21 mouse cellular contexts compared by ENCODE assay signal in the genomic region with DNA sequence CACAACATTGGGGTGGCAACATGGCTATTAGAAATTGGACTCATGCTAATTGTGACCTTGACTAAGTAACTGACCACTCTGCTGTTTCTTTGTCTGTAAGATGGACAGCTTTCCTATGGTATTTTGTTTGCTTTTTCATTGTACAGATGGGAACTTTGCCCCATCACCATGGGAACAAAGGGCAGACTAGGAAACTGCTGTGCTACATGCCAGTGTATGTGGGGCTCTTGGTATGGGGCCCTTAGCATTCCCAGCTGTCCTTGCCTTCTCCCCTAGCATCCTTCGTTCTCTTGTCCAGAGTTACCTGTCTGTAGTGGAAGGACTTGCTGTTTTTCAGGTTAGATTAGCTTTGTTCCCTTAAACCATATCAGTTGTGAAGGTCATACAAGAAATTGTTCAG. TPM values are rescaled to one million over a fixed set of nuclear protein-coding genes. Genes with fewer than 3 reads are reported as not detected.
DNase-seq lines count a peak whose midpoint lies in the region; ATAC-seq lines count a peak whose summit lies in the region.
"Had no signal": no experiment of that assay in that cellular context is flagged by ENCODE, and none has a peak within 500 bp of the region (broad histone marks: within the 10 kb centered on the region; RNA-seq: fewer than 3 reads in every experiment).

No protein-coding gene starts in this region.

- H3K4me1 ChIP-seq in liver, embryonic 16.5 days (ENCODE audit: control insufficient read depth, low read depth, low read length): peaks cover 24% of the 10 kb centered on the region
- peaks cover 18% of the 10 kb centered on the region for H3K4me1 ChIP-seq in liver, embryonic 12.5 days
- H3K4me1 ChIP-seq in brown adipose tissue, adult 24 weeks (ENCODE audit: control insufficient read depth, insufficient read depth, insufficient read length, low read length): peaks cover 30% of the 10 kb centered on the region
- H3K4me1 ChIP-seq: forebrain, embryonic 13.5 days had no signal

- H3K9me3 ChIP-seq in liver, embryonic 16.5 days (replicated peaks; ENCODE audit: control insufficient read depth, low read length): no peaks in the 10 kb centered on the region
- H3K9me3 ChIP-seq in liver, embryonic 12.5 days (replicated peaks): no peaks in the 10 kb centered on the region
- H3K9me3 ChIP-seq: embryonic facial prominence, embryonic 10.5 days; forebrain, embryonic 13.5 days; G1E; hindbrain, embryonic 12.5 days had no signal

- peak; percentile 73 for DNase-seq in heart, adult 11 months
- no peak for DNase-seq in heart, postnatal 4 days
- DNase-seq in cerebellum, postnatal 4 days (ENCODE audit: low spot score in 2 of 2): no peak
- DNase-seq in kidney, adult 8-10 months: no peak
- DNase-seq: adrenal gland, postnatal 10 days; B cell, adult 2 months; cerebellum, adult 18-20 months; cerebellum, adult 9-11 months; cerebellum, postnatal 36 days; forebrain, postnatal 0 days; gastrocnemius, postnatal 14 days had no signal

- ATAC-seq in liver, embryonic 16.5 days (ENCODE audit: low read depth): peak; percentile 35; the same call in 1 of the 2 replicates
- ATAC-seq in liver, embryonic 12.5 days: no peak
- ATAC-seq: CD4-positive, CD25-positive, alpha-beta regulatory T cell, adult 4 months; forebrain, embryonic 13.5 days; forebrain, postnatal 0 days; hindbrain, embryonic 16.5 days; inflammation-experienced regulatory T-cells, adult 6 months had no signal

- 62% methylated on average over 1 of the region's 1 CpGs for WGBS in liver, embryonic 16.5 days (ENCODE audit: insufficient replicate concordance)
- 64% methylated on average over 1 of the region's 1 CpGs for WGBS in liver, embryonic 12.5 days (ENCODE audit: insufficient replicate concordance)

- no peaks in the 10 kb centered on the region; the same call in 1 of the 2 replicates for H3K36me3 ChIP-seq in liver, embryonic 16.5 days (ENCODE audit: control insufficient read depth, insufficient read depth)
- peaks cover 38% of the 10 kb centered on the region for H3K36me3 ChIP-seq in liver, embryonic 12.5 days

- H3K27ac ChIP-seq in liver, embryonic 16.5 days (ENCODE audit: low read length): peak overlapping the region; percentile 53
- H3K27ac ChIP-seq in liver, embryonic 12.5 days: no peak overlapping the region
- H3K27ac ChIP-seq in brown adipose tissue, adult 24 weeks (replicated peaks; ENCODE audit: low read depth, low read length): peak overlapping the region; percentile 7; the same call in 1 of the 2 replicates
- H3K27ac ChIP-seq: embryonic facial prominence, embryonic 10.5 days; forebrain, embryonic 13.5 days; hindbrain, embryonic 12.5 days had no signal

- H3K4me3 ChIP-seq in liver, embryonic 16.5 days (ENCODE audit: low read depth, low read length): no peak overlapping the region
- H3K4me3 ChIP-seq in liver, embryonic 12.5 days: no peak overlapping the region
- no peak overlapping the region for H3K4me3 ChIP-seq in brown adipose tissue, adult 24 weeks (ENCODE audit: insufficient read depth, low read depth, low read length)
- H3K4me3 ChIP-seq: embryonic facial prominence, embryonic 10.5 days; forebrain, embryonic 13.5 days; hindbrain, embryonic 12.5 days had no signal

- no peak overlapping the region for H3K9ac ChIP-seq in liver, embryonic 16.5 days (ENCODE audit: low read depth, low read length)
- no peak overlapping the region for H3K9ac ChIP-seq in liver, embryonic 12.5 days
- H3K9ac ChIP-seq: forebrain, embryonic 13.5 days; forebrain, postnatal 0 days; hindbrain, embryonic 12.5 days had no signal

- no peak overlapping the region for H3K4me2 ChIP-seq in liver, embryonic 16.5 days (ENCODE audit: low read depth, low read length)
- no peak overlapping the region for H3K4me2 ChIP-seq in liver, embryonic 12.5 days
- H3K4me2 ChIP-seq: forebrain, embryonic 13.5 days; hindbrain, embryonic 12.5 days had no signal

- no peaks in the 10 kb centered on the region for H3K27me3 ChIP-seq in liver, embryonic 16.5 days (ENCODE audit: control insufficient read depth, insufficient read depth, low read depth, low read length)
- no peaks in the 10 kb centered on the region for H3K27me3 ChIP-seq in liver, embryonic 12.5 days (replicated peaks)
- H3K27me3 ChIP-seq: forebrain, embryonic 13.5 days; hindbrain, embryonic 12.5 days had no signal

RNA-seq across cellular contexts. Expression of gene Snrk, which starts 20.9 kb away (rescaled TPM):
- total RNA-seq in heart, postnatal 4 days (2021): 10 to 100 TPM; 77.8 to 78.7 TPM
- polyA plus RNA-seq in liver, embryonic 16.5 days (2015; fragmentation: Nextera tagmentation; extraction: Ambion mirVana): 17.9 and 20.1 TPM in 2 replicates
- 23.6 and 25.8 TPM in 2 replicates for polyA plus RNA-seq in liver, embryonic 12.5 days (2016; fragmentation: Nextera tagmentation; extraction: Ambion mirVana)
- polyA plus RNA-seq in brown adipose tissue, adult 24 weeks (2012; ENCODE audit: insufficient read depth, insufficient read length, missing spikeins): 78.1 and 111 TPM in 2 replicates
